Mouse (Mus musculus) limb, embryonic 11.5 days (tissue): ENCODE measurements at regions not wholly inside any gene's neighbourhood (a gene's known extent, or its start where the extent isn't known, plus 50 kb on each side); places are given as distances from the start of the nearest gene placed in this dataset.

Source experiments
- ATAC-seq: fragments of 200-750 bp; cut with Nextera tagmentation; 2 replicates; pipeline ENCODE4 v1.8.0; 2017; ENCODE audit warnings: low read depth; ENCODE audit not compliant: insufficient number of reproducible peaks, low FRiP score, low TSS enrichment
- DNase-seq: peaks from one replicate; pipeline ENCODE4 v3.0.0-alpha.2; 2015; ENCODE audit warnings: low spot score
- H3K27ac ChIP-seq: fragments of 300-500 bp; sonication (generic); replicated peaks from 2 replicates; pipeline ENCODE4 v1.5.1; 2014; ENCODE audit warnings: low read depth, mild to moderate bottlenecking, low read length
- H3K27me3 ChIP-seq: fragments of 300-500 bp; sonication (generic); 2 replicates; pipeline ENCODE4 v1.6.1; 2014; ENCODE audit warnings: mild to moderate bottlenecking, low read length, mixed read lengths; ENCODE audit not compliant: control insufficient read depth, insufficient read depth
- H3K36me3 ChIP-seq: fragments of 300-500 bp; sonication (generic); 2 replicates; pipeline ENCODE4 v1.6.1; 2014; ENCODE audit warnings: mild to moderate bottlenecking, low read length, moderate library complexity, mixed read lengths; ENCODE audit not compliant: control insufficient read depth, insufficient read depth
- H3K4me1 ChIP-seq: fragments of 300-500 bp; sonication (generic); 2 replicates; pipeline ENCODE4 v1.6.1; 2014; ENCODE audit warnings: low read length, mixed read lengths; ENCODE audit not compliant: control insufficient read depth, insufficient read depth
- H3K4me2 ChIP-seq: fragments of 300-500 bp; sonication (generic); 2 replicates; pipeline ENCODE4 v1.6.1; 2014; ENCODE audit warnings: low read depth, mild to moderate bottlenecking, moderate library complexity; ENCODE audit not compliant: severe bottlenecking
- H3K4me3 ChIP-seq: fragments of 300-500 bp; sonication (generic); 2 replicates; pipeline ENCODE4 v1.5.1; 2014; ENCODE audit warnings: low read depth, low read length
- H3K9ac ChIP-seq: fragments of 300-500 bp; sonication (generic); 2 replicates; pipeline ENCODE4 v1.6.1; 2014; ENCODE audit warnings: mild to moderate bottlenecking, low read length
- H3K9me3 ChIP-seq: fragments of 300-500 bp; sonication (generic); 2 replicates; pipeline ENCODE4 v1.6.1; 2016; ENCODE audit warnings: low read length; ENCODE audit not compliant: control insufficient read depth
- WGBS: fragments of 180-500 bp; shearing (Covaris S2); extraction: QIAGEN DNeasy Blood & Tissue Kit; methylation state at CpG from one replicate; pipeline ENCODE4 v1.1.7; 2014; 5-methylcytosine and 5-hydroxymethylcytosine counted together

DNA sequence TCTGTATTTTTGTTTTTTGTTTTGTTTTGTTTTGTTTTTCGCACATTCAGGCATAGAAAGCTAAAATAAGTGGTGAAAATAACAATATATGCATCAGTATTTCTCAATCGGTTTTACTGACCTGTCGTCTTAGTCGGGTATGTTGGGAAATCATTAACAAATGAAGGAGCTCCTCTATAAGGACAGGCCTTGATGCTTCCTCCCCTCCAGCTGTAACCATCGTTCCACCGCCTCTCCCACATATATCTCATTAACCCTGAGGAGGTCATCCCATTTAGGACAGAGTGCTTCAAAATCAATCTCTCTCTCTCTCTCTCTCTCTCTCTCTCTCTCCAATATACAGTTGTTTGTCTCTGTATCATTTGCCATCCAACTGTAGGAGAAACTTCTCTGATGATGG lies 492.4 kb downstream of the Efnb2 start:
- no peaks in the 10 kb centered on the region for H3K9me3 ChIP-seq
- H3K4me2 ChIP-seq: no peak overlapping the region
- H3K9ac ChIP-seq: no peak overlapping the region
- DNase-seq: no peak
- no peaks in the 10 kb centered on the region for H3K4me1 ChIP-seq
- 79% methylated on average over 6 of the region's 6 CpGs for WGBS
- no peaks in the 10 kb centered on the region for H3K27me3 ChIP-seq
- no peak overlapping the region for H3K27ac ChIP-seq
- ATAC-seq: no peak
- H3K36me3 ChIP-seq: no peaks in the 10 kb centered on the region
- H3K4me3 ChIP-seq: no peak overlapping the region

DNA sequence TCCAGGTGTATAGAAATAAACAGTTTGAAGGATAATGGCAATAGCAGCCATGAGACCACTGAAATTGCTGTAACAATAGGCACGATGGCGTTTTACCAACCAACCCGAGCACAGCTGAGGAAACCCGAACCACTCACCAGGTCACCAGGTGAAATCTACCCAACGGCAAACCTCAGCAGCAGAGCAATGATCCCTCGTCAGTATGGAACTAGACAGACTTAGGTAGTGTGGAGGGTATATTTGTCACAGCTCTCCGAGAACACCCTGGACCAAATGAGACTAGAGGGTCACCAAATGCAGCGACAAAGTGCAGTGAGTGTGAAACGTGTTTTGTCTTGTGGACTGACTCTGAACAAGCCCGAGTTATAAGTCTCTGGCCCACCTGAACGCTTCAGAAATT lies 492.8 kb downstream of the Efnb2 start:
- H3K36me3 ChIP-seq: no peaks in the 10 kb centered on the region
- H3K27me3 ChIP-seq: no peaks in the 10 kb centered on the region
- no peak overlapping the region for H3K27ac ChIP-seq
- 82% methylated on average over 11 of the region's 11 CpGs for WGBS
- no peaks in the 10 kb centered on the region for H3K9me3 ChIP-seq
- H3K9ac ChIP-seq: no peak overlapping the region
- DNase-seq (no peak), ATAC-seq (no peak)
- no peak overlapping the region for H3K4me3 ChIP-seq
- no peak overlapping the region for H3K4me2 ChIP-seq
- H3K4me1 ChIP-seq: no peaks in the 10 kb centered on the region

DNA sequence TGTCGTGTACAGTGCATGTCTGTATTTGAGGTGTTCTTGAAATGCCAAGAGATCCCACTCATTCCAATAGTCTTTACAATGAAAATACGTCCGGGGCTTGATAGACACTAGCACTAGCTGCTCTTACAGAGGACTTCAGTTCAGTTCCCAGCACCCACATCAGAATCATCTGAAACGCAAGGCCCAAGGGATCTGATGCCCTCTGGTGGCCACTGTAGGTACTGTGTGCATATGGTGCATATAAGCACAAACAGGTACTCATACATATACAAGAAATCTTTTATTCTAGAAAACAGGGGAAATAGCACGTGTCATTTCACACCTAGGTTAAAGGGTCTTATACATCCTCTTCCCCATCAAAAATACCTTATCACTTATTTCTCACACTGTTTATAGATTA lies 513.5 kb downstream of the Efnb2 start:
- no peak overlapping the region for H3K4me2 ChIP-seq
- no peak overlapping the region for H3K4me3 ChIP-seq
- H3K4me1 ChIP-seq: no peaks in the 10 kb centered on the region
- WGBS: 91% methylated on average over 5 of the region's 5 CpGs
- no peaks in the 10 kb centered on the region for H3K27me3 ChIP-seq
- H3K9me3 ChIP-seq: no peaks in the 10 kb centered on the region
- no peak for DNase-seq
- no peaks in the 10 kb centered on the region for H3K36me3 ChIP-seq
- H3K9ac ChIP-seq: no peak overlapping the region
- no peak overlapping the region for H3K27ac ChIP-seq
- ATAC-seq: no peak

DNA sequence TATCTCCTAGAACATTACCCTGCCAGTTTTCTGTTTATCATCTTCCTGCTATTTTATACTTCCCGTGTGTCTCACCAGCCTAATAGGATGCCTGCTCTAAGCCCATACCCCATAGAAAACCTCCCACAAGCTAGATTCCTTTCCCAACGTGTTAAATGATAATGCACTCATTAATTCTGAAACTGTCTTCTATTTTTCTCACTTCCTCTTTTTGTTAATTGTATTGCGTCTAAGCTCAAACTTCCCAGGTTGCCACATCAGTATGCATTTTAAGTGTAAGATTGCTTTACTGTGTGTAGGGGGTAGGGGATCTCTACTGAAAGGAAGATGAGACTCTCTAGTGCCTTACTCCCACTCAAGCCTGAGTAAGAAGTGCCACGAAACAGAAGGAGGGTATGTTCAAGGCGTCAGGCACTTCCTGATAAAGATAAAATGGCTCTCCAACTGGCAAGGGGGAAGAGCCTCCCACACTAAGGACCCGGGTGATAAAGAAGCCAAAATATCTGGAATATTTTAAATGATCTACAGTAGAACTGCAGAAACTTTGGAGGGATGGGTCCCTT lies 518.0 kb downstream of the Efnb2 start:
- DNase-seq (no peak), ATAC-seq (no peak)
- Histone ChIP-seq H3K9me3 (no peaks in the 10 kb centered on the region), H3K4me1 (no peaks in the 10 kb centered on the region), H3K9ac (no peak overlapping the region), H3K4me2 (no peak overlapping the region), H3K4me3 (no peak overlapping the region), H3K27me3 (no peaks in the 10 kb centered on the region), H3K27ac (no peak overlapping the region), H3K36me3 (no peaks in the 10 kb centered on the region)
- WGBS: 77% methylated on average over 6 of the region's 6 CpGs

DNA sequence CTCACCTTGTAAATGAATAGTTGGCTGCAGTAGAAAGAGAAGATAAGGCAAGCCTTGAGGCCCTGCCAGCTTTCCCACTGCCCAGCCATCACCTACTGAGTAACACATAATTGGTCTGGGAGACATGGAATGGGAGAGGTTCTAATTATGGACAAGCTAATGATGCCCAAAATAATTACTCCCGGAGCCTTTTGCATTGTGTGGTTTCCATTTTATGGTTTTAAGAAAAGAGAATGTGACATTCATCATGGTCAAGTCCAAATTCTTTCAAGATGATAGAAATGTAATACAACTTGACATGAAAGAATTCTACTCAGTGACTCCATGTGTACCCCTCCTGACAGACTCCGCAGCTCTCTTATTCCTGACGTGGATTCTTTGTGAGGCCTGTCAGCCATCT lies 518.6 kb downstream of the Efnb2 start:
- no peak overlapping the region for H3K9ac ChIP-seq
- no peak for DNase-seq
- no peaks in the 10 kb centered on the region for H3K36me3 ChIP-seq
- no peaks in the 10 kb centered on the region for H3K9me3 ChIP-seq
- no peak overlapping the region for H3K4me3 ChIP-seq
- no peak overlapping the region for H3K4me2 ChIP-seq
- no peaks in the 10 kb centered on the region for H3K4me1 ChIP-seq
- 50% methylated on average over 3 of the region's 3 CpGs for WGBS
- ATAC-seq: no peak
- no peak overlapping the region for H3K27ac ChIP-seq
- no peaks in the 10 kb centered on the region for H3K27me3 ChIP-seq

DNA sequence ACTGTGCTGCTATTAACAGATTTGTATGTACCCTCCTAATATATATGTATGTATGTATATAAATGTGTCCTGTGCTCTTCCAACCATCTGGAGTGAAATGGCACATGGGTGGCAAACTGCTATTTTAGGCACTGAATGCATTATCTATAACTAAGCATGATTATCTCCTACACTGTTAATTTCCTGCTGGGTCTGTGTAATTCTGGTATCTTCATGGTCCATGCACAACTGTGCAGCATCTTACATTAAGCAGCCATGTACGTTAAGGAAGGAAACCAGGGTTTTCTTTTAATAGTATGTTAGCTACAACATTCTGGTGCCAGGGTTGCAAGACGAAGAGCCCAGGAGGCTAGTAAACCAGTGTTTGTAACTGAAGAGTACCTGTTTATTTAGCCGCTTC lies 521.3 kb downstream of the Efnb2 start:
- Histone ChIP-seq H3K4me2 (no peak overlapping the region), H3K9ac (no peak overlapping the region), H3K27ac (no peak overlapping the region), H3K27me3 (no peaks in the 10 kb centered on the region), H3K4me1 (no peaks in the 10 kb centered on the region), H3K9me3 (no peaks in the 10 kb centered on the region), H3K4me3 (no peak overlapping the region), H3K36me3 (no peaks in the 10 kb centered on the region)
- 77% methylated on average over 3 of the region's 3 CpGs for WGBS
- ATAC-seq (no peak), DNase-seq (no peak)

DNA sequence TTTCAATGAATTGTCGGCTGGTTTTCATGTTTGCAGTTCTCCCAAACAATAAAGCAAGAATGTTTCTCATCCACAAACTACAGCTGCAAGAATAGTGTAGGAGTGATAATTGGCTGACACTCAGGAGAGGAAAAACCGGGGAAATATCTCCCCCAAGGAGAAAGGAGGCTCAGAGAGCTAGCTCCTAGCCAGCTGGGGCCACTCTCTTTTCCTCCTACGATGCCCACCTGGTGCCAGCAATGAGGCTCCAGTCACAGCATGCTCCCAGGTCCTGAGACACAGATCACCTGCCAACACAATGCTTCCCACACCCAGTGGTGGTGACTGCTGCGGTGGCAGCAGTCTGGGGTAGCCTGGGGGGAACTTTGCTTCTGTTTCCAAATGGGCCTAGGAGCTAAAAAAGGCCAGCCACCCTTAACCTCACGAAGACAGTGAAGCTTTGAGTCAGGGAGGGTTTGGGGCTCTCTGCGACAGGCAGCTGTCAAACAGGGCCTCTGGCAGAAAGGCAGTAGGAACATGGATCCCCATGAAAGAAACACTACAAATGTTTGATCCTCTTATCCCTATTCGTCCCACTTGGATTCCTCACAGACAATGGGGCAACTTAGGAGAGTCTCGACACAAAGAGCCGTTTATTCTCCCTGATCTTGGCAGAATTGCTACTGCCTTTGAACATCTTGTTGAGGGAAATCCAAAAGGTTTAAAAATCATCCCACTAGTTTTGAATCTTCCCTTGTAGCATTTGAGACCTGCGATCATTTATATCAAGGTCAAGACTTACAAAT lies 527.8 kb downstream of the Efnb2 start:
- H3K36me3 ChIP-seq: no peaks in the 10 kb centered on the region
- ATAC-seq: no peak
- H3K27ac ChIP-seq: no peak overlapping the region
- H3K9me3 ChIP-seq: no peaks in the 10 kb centered on the region
- H3K27me3 ChIP-seq: no peaks in the 10 kb centered on the region
- no peak for DNase-seq
- no peak overlapping the region for H3K4me2 ChIP-seq
- H3K4me1 ChIP-seq: no peaks in the 10 kb centered on the region
- H3K9ac ChIP-seq: no peak overlapping the region
- WGBS: 47% methylated on average over 10 of the region's 10 CpGs
- no peak overlapping the region for H3K4me3 ChIP-seq

DNA sequence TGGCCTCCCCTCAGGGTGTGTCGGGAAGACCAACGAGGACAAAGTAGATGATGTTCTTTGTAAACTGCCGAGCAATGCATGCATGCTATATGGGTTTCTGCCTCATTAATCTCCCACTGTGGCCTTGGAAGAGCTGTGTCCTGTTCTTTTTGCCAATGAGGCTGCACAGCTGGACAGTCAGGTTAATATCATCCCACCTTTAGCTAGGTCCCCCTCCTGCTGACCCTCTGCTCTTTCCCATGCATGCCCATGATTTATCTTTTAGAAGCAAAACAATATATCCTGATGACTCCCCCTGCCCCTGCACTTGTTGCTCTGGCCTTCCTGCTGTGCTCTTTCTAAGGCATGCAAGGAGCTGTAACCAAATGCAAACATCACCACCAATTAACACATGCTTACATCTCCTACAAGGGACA lies 529.1 kb downstream of the Efnb2 start:
- no peak for ATAC-seq

DNA sequence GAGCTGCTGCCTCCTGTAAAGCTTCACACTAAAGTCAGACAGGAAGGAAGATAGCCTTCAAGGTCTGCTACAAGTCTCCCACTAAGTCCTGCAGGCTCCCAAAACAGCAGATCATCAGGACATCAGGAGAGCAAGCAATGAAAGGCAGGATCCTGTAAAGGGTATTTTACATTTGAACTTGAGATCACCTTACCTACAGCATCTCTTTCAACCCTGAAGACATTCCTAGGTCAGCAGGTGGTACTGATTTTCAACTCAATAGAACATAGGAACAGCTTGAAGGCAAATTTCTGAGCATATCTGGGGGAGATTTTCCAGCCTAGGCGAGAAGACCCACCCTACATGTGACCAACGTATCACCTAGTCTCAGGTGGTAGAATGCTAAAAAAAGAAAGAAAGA lies 530.2 kb downstream of the Efnb2 start:
- Histone ChIP-seq H3K36me3 (no peaks in the 10 kb centered on the region), H3K9me3 (no peaks in the 10 kb centered on the region), H3K27me3 (no peaks in the 10 kb centered on the region), H3K4me2 (no peak overlapping the region), H3K27ac (no peak overlapping the region), H3K9ac (no peak overlapping the region), H3K4me3 (no peak overlapping the region), H3K4me1 (no peaks in the 10 kb centered on the region)
- 47% methylated on average over 2 of the region's 2 CpGs for WGBS
- no peak for ATAC-seq
- no peak for DNase-seq

More for the DNA sequence above, 529.1 kb downstream of the Efnb2 start:
- Histone ChIP-seq H3K36me3 (no peaks in the 10 kb centered on the region), H3K4me1 (no peaks in the 10 kb centered on the region), H3K9ac (no peak overlapping the region), H3K4me2 (no peak overlapping the region), H3K27ac (no peak overlapping the region), H3K4me3 (no peak overlapping the region), H3K27me3 (no peaks in the 10 kb centered on the region), H3K9me3 (no peaks in the 10 kb centered on the region)
- no peak for DNase-seq
- WGBS: 15% methylated on average over 3 of the region's 3 CpGs
